Mouse (Mus musculus): ENCODE results near the gene Gm27021. TPM values are rescaled to one million over a fixed set of nuclear protein-coding genes. Genes with fewer than 3 reads are reported as not detected.

Gm27021 gene
- total and polyA plus RNA-seq, 3 experiments, result 0.21 to 0.54 TPM; not detected in 1

GRCm38 (mm10) chr8:120679629-120680387 is 11.9 kb upstream of the Gm27021 start:
- peaks cover 0 to 9% of the 10 kb centered on the region in 2 experiments; a peak in 2 of 4 replicates for H3K4me1 ChIP-seq (ENCODE audit: control insufficient read depth in 1 of 2, insufficient read depth in 2 of 2, low read length in 2 of 2)
- H3K27ac ChIP-seq (ENCODE audit: control insufficient read depth, low read depth, low read length), result no peak overlapping the region
- no peaks in the 10 kb centered on the region for H3K9me3 ChIP-seq (replicated peaks; ENCODE audit: insufficient read depth, low read length)
- no peaks in the 10 kb centered on the region for H3K27me3 ChIP-seq (ENCODE audit: control insufficient read depth in 1 of 2, insufficient read depth in 2 of 2, low read length in 2 of 2)
- DNase-seq (ENCODE audit: low read depth, low spot score), result peak; percentile 76
- TF ChIP-seq POLR2AphosphoS2 (IDR thresholded peaks at IDR 0.05; ENCODE audit: low read length) (no peak), MXI1 (IDR thresholded peaks at IDR 0.05; ENCODE audit: low read depth, low read length) (no peak), GATA1 (IDR thresholded peaks at IDR 0.05; ENCODE audit: low read depth, low read length) (peak; percentile 80), KAT2A (conservative IDR thresholded peaks at IDR 0.05; ENCODE audit: low read depth, low read length) (no peak), ETS1 (IDR thresholded peaks at IDR 0.05; ENCODE audit: low read depth, low read length) (no peak), ZMIZ1 (IDR thresholded peaks at IDR 0.05; ENCODE audit: low read depth, low read length) (no peak), POLR2A (IDR thresholded peaks at IDR 0.05; ENCODE audit: control insufficient read depth in 1 of 2, insufficient read depth in 1 of 2, low read depth in 1 of 2, low read length in 2 of 2, poor library complexity in 1 of 2) (no peak), BHLHE40 (IDR thresholded peaks at IDR 0.05; ENCODE audit: borderline replicate concordance, low read depth, low read length) (no peak), TBP (IDR thresholded peaks at IDR 0.05; ENCODE audit: low read depth, low read length) (no peak), TCF12 (IDR thresholded peaks at IDR 0.05; ENCODE audit: low read depth, low read length) (0 out of 2 replicates have a peak, but pooled peaks have one; percentile 8), SIN3A (IDR thresholded peaks at IDR 0.05; ENCODE audit: low read length) (peak; percentile 52; the same call in 1 of the 2 replicates), RAD21 (IDR thresholded peaks at IDR 0.05; ENCODE audit: low read depth, low read length) (no peak), SMC3 (IDR thresholded peaks at IDR 0.05; ENCODE audit: low read depth, low read length) (no peak), MAZ (IDR thresholded peaks at IDR 0.05; ENCODE audit: low read depth, low read length) (peak; percentile 41; the same call in 1 of the 2 replicates), NRF1 (IDR thresholded peaks at IDR 0.05; ENCODE audit: insufficient read depth, low read depth, low read length, poor library complexity, severe bottlenecking) (no peak), TAL1 (IDR thresholded peaks at IDR 0.05; ENCODE audit: low read length) (0 out of 2 replicates have a peak, but pooled peaks have one; percentile 13), NELFE (IDR thresholded peaks at IDR 0.05; ENCODE audit: low read depth, low read length) (no peak), MEF2A (IDR thresholded peaks at IDR 0.05; ENCODE audit: extremely low read depth, insufficient replicate concordance, low read depth, low read length, poor library complexity, severe bottlenecking) (no peak), UBTF (IDR thresholded peaks at IDR 0.05; ENCODE audit: borderline replicate concordance, insufficient read depth, low read depth, low read length) (no peak), MYB (IDR thresholded peaks at IDR 0.05; ENCODE audit: low read depth, low read length) (no peak), HCFC1 (IDR thresholded peaks at IDR 0.05; ENCODE audit: low read depth, low read length) (0 out of 2 replicates have a peak, but pooled peaks have one; percentile 30), JUND (IDR thresholded peaks at IDR 0.05; ENCODE audit: low read depth, low read length) (no peak), ELF1 (IDR thresholded peaks at IDR 0.05; ENCODE audit: low read depth, low read length) (no peak), RCOR1 (IDR thresholded peaks at IDR 0.05; ENCODE audit: low read depth, low read length) (no peak), POLR2AphosphoS5 (IDR thresholded peaks at IDR 0.05; ENCODE audit: borderline replicate concordance, low read depth, low read length) (no peak), CTCF (IDR thresholded peaks at IDR 0.05 in 2 of 3, conservative IDR thresholded peaks at IDR 0.05 in 1 of 3; ENCODE audit: control insufficient read depth in 1 of 3, insufficient read depth in 1 of 3, low read depth in 2 of 3, low read length in 3 of 3, poor library complexity in 1 of 3, severe bottlenecking in 1 of 3) (no peak), ZNF384 (IDR thresholded peaks at IDR 0.05; ENCODE audit: low read depth, low read length) (0 out of 2 replicates have a peak, but pooled peaks have one; percentile 2), ZKSCAN1 (IDR thresholded peaks at IDR 0.05; ENCODE audit: low read depth, low read length) (no peak), CHD2 (IDR thresholded peaks at IDR 0.05; ENCODE audit: low read length) (no peak), MAX (IDR thresholded peaks at IDR 0.05; ENCODE audit: low read length) (peak; percentile 92), EP300 (IDR thresholded peaks at IDR 0.05; ENCODE audit: low read depth in 1 of 2, low read length in 2 of 2) (peak in 1 of 2 experiments; percentile 24; a peak in 1 of 4 replicates)
- no peak overlapping the region; a peak in 1 of 4 replicates for H3K4me3 ChIP-seq (ENCODE audit: control insufficient read depth in 1 of 2, insufficient read depth in 1 of 2, low read depth in 2 of 2, low read length in 2 of 2)
- H3K79me2 ChIP-seq (ENCODE audit: control insufficient read depth, insufficient read depth, low read length, poor library complexity), result no peaks in the 10 kb centered on the region
- H3K36me3 ChIP-seq (ENCODE audit: control insufficient read depth in 1 of 2, insufficient read depth in 2 of 2, low read length in 2 of 2), result peaks cover 0 to 5% of the 10 kb centered on the region in 2 experiments; a peak in 2 of 4 replicates
- no peak overlapping the region for H3K9ac ChIP-seq (ENCODE audit: control insufficient read depth, low read depth, low read length, poor library complexity, severe bottlenecking)

All from MEL (cell line).